Mouse (Mus musculus): ENCODE measurements at regions not wholly inside any gene's neighbourhood (a gene's known extent, or its start where the extent isn't known, plus 50 kb on each side); places are given as distances from the start of the nearest gene placed in this dataset.
"Not testable (repeated sequence)": the region's sequence is repeated elsewhere in the genome, so short reads cannot be mapped to it uniquely, and the experiment has no call there.

DNA sequence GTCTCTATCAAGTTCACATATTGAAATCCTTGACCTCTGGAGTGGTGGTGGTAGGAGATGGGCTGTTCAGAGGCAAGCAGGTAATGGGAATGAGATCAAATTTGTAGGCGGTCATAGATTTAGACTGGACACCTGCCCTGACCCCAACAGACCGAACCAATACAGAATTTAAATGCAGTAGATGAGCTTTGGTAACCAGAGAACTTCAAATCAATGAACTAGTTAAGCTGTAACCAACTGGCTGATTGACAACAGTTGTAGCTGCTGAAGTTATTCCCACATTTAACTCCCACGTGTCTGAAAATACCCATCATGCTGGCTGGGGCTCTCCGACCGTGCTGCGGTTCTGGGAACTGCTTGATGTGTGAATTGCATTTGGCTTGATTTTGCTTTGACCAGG lies 268.5 kb upstream of the Gm6793 start:
- H3K9me3 ChIP-seq = no peaks in the 10 kb centered on the region
- H3K36me3 ChIP-seq = no peaks in the 10 kb centered on the region

GRCm38 (mm10) chr8:112269598-112269997 lies 254.8 kb upstream of the Gm6793 start:
- no peak overlapping the region for H3K4me2 ChIP-seq (replicated peaks)
- H3K9me3 ChIP-seq = no peaks in the 10 kb centered on the region
- H3K4me3 ChIP-seq = no peak overlapping the region
- 67% methylated on average over 5 of the region's 5 CpGs for WGBS
- H3K27me3 ChIP-seq = no peaks in the 10 kb centered on the region
- H3K9ac ChIP-seq = no peak overlapping the region
- no peak for ATAC-seq (ENCODE audit: low FRiP score, low read depth)
- H3K36me3 ChIP-seq = no peaks in the 10 kb centered on the region
- no peak overlapping the region for H3K27ac ChIP-seq
- H3K4me1 ChIP-seq = no peaks in the 10 kb centered on the region

More for the DNA sequence above, 268.5 kb upstream of the Gm6793 start:
- Histone ChIP-seq H3K9ac (no peak overlapping the region), H3K27ac (no peak overlapping the region), H3K4me1 (no peaks in the 10 kb centered on the region), H3K27me3 (no peaks in the 10 kb centered on the region), H3K4me2 (replicated peaks) (no peak overlapping the region), H3K4me3 (no peak overlapping the region)
- no peak for ATAC-seq (ENCODE audit: low FRiP score, low read depth)
- 88% methylated on average over 6 of the region's 6 CpGs for WGBS

DNA sequence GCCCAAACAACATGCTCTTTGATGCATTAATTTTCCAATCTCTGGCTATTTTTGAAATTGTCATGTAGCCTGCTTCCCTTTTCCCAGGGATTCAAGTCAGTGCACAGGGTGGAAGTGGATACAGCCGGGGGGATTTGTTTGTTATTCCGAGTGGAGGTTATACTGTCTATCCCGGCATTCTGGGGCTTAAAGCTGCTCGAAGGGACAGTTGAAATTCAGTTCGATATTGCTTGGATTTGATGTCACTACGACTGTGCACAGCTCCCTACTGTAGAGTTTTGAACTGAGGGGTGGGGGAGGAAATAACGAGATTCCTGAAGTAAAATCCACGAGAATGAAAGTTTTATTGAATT lies 254.4 kb upstream of the Gm6793 start:
- Histone ChIP-seq H3K36me3 (no peaks in the 10 kb centered on the region), H3K27ac (no peak overlapping the region), H3K4me1 (no peaks in the 10 kb centered on the region), H3K27me3 (no peaks in the 10 kb centered on the region), H3K9ac (no peak overlapping the region), H3K9me3 (no peaks in the 10 kb centered on the region), H3K4me2 (replicated peaks) (no peak overlapping the region), H3K4me3 (no peak overlapping the region)
- 71% methylated on average over 8 of the region's 8 CpGs for WGBS
- no peak for ATAC-seq (ENCODE audit: low FRiP score, low read depth)

GRCm38 (mm10) chr8:112268544-112269213 lies 253.8 kb upstream of the Gm6793 start:
- Histone ChIP-seq H3K4me1 (no peaks in the 10 kb centered on the region), H3K27ac (no peak overlapping the region), H3K9me3 (no peaks in the 10 kb centered on the region), H3K4me2 (replicated peaks) (no peak overlapping the region), H3K27me3 (no peaks in the 10 kb centered on the region), H3K36me3 (no peaks in the 10 kb centered on the region), H3K4me3 (no peak overlapping the region), H3K9ac (no peak overlapping the region)
- ATAC-seq (ENCODE audit: low FRiP score, low read depth) = no peak
- WGBS = 72% methylated on average over 9 of the region's 9 CpGs

DNA sequence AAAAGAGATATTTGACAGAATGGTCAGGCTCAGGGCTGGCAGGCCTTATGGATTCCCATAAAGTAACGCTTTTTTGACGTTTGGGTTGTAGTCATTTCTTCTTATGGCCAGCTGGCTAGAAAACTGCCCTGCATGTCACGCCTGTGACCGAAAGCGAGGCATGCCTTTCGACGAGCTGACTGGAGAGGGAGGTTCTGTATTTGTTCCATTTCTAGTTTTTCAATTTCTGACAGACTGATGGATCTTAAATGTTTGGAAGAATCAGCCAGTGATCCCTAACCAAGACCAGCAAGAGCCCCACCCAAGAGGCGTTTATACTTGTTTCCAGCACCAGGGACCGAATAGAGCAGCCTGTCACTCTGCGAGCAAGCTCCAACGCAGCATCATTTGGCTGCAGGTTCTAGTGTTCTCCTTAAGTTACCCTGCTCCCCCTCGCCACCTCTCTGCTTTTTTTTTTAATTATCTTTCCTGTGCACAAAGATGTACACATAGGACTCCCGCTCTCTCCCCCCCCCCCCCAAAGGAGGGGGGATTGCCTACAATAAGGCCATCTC lies 243.2 kb upstream of the Gm6793 start:
- Histone ChIP-seq H3K9ac (no peak overlapping the region), H3K27me3 (no peaks in the 10 kb centered on the region), H3K9me3 (no peaks in the 10 kb centered on the region), H3K4me3 (no peak overlapping the region), H3K4me2 (replicated peaks) (peak overlapping the region; percentile 44), H3K4me1 (peaks cover 5% of the 10 kb centered on the region; the same call in 1 of the 2 replicates), H3K27ac (no peak overlapping the region), H3K36me3 (no peaks in the 10 kb centered on the region)
- no peak for ATAC-seq (ENCODE audit: low FRiP score, low read depth)
- WGBS = 62% methylated on average over 13 of the region's 13 CpGs

DNA sequence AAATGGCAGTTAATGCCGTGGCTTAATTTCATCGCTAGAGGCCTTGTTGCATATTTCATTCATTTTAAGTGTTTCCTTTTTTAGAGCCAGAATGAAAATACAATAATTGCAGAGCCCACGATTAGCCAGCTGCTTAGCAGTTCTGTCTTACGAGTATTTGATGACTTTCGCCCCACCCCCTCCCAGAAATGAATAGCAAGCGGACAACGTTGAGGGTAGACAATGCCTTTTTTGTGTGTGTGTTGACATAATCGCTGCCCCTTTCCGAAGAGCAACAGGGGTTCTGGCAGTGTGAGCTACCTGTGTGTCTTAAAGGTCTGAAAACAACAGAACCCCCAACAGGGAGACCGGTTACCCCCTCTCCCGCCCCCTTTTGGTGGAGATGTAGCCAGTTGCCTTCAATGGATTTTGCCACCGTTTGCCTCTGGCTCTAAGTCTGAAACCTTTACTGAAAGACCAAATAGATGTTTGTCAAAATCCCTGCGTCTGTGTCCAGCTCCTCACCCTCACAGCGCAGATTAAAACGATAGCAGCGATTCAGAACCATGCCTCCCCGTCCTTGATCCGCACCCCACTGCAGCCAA lies 242.6 kb upstream of the Gm6793 start:
- no peak for ATAC-seq (ENCODE audit: low FRiP score, low read depth)
- Histone ChIP-seq H3K4me1 (peaks cover 5% of the 10 kb centered on the region; the same call in 1 of the 2 replicates), H3K9me3 (no peaks in the 10 kb centered on the region), H3K36me3 (no peaks in the 10 kb centered on the region), H3K27me3 (no peaks in the 10 kb centered on the region), H3K4me2 (replicated peaks) (peak overlapping the region; percentile 44), H3K9ac (no peak overlapping the region), H3K4me3 (no peak overlapping the region; the same call in 1 of the 2 replicates), H3K27ac (no peak overlapping the region)
- 28% methylated on average over 18 of the region's 18 CpGs for WGBS

GRCm38 (mm10) chr8:112246629-112247028 lies 231.8 kb upstream of the Gm6793 start:
- H3K9ac ChIP-seq; H3K4me1 ChIP-seq; H3K4me3 ChIP-seq; ATAC-seq (ENCODE audit: low FRiP score, low read depth); H3K4me2 ChIP-seq (replicated peaks); H3K36me3 ChIP-seq; H3K27me3 ChIP-seq; H3K27ac ChIP-seq; H3K9me3 ChIP-seq: not testable (repeated sequence)
- 83% methylated on average over 2 of the region's 2 CpGs for WGBS

- 86% methylated on average over 9 of the region's 9 CpGs for WGBS
- H3K9me3 ChIP-seq = 0 out of 2 replicates have a peak, but pooled peaks cover 3% of the 10 kb centered on the region
- no peaks in the 10 kb centered on the region for H3K4me1 ChIP-seq
- H3K4me3 ChIP-seq = no peak overlapping the region
- no peak for ATAC-seq (ENCODE audit: low FRiP score, low read depth)
- no peak overlapping the region for H3K4me2 ChIP-seq (replicated peaks)
- H3K27ac ChIP-seq = no peak overlapping the region
- no peaks in the 10 kb centered on the region for H3K36me3 ChIP-seq
- no peak overlapping the region for H3K9ac ChIP-seq
- H3K27me3 ChIP-seq = no peaks in the 10 kb centered on the region
Observed at GRCm38 (mm10) chr8:112238681-112239080, 223.8 kb upstream of the Gm6793 start.

DNA sequence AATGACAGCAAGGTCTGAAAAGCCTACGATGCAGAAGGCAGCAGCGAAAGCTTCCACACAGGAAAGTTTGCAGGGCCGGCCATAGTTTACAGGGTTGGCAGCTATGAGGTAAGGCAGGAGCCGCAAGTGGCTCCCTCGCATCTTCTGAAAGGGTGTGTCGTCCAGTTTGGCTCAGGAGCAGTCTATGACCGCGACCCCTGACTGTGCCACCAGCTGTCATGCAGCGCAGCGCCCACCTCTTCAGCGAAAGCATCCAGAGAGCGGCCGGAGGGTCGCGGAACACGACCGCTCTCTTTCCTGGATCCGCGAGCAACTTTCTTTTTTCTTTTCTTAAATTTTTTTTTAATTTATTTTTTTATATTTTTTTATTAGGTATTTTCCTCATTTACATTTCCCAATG lies 221.9 kb upstream of the Gm6793 start:
- H3K9me3 ChIP-seq; H3K4me1 ChIP-seq; ATAC-seq (ENCODE audit: low FRiP score, low read depth); H3K4me3 ChIP-seq; H3K27me3 ChIP-seq; H3K36me3 ChIP-seq; H3K9ac ChIP-seq; H3K27ac ChIP-seq; H3K4me2 ChIP-seq (replicated peaks): not testable (repeated sequence)
- WGBS = 92% methylated on average over 19 of the region's 19 CpGs

DNA sequence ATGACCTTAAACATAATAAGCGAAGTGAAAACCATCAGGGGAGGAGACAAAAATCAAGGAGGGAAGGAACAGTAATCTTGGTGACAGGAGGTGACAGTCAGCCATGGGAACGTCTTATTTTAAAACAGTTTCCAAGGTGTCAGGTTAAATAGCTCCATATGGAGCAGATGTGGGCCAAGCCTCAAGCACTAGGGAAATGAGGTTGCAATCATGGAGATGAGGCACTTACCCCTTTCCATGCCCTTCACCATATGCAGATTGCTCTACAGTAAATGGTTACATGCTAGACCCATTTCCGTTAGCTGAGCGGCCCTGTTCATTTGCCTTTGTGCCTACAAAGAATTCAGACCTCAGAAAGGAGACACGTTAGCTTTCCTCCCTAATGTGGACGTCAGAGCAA lies 204.8 kb upstream of the Gm6793 start:
- ATAC-seq (ENCODE audit: low FRiP score, low read depth) = no peak
- WGBS = 48% methylated on average over 6 of the region's 6 CpGs
- H3K9ac ChIP-seq = no peak overlapping the region
- H3K4me3 ChIP-seq = no peak overlapping the region
- no peak overlapping the region for H3K4me2 ChIP-seq (replicated peaks)
- H3K27me3 ChIP-seq = no peaks in the 10 kb centered on the region
- H3K9me3 ChIP-seq = no peaks in the 10 kb centered on the region
- H3K27ac ChIP-seq = no peak overlapping the region
- H3K36me3 ChIP-seq = no peaks in the 10 kb centered on the region
- H3K4me1 ChIP-seq = no peaks in the 10 kb centered on the region

- WGBS = 86% methylated on average over 5 of the region's 5 CpGs
- Histone ChIP-seq H3K9me3 (no peaks in the 10 kb centered on the region), H3K36me3 (no peaks in the 10 kb centered on the region), H3K4me3 (no peak overlapping the region), H3K27me3 (no peaks in the 10 kb centered on the region), H3K4me1 (no peaks in the 10 kb centered on the region), H3K9ac (no peak overlapping the region), H3K27ac (no peak overlapping the region), H3K4me2 (replicated peaks) (no peak overlapping the region)
- ATAC-seq (ENCODE audit: low FRiP score, low read depth) = no peak
Observed at GRCm38 (mm10) chr8:112212170-112212569, 197.3 kb upstream of the Gm6793 start.

- Histone ChIP-seq H3K27ac (no peak overlapping the region), H3K9me3 (no peaks in the 10 kb centered on the region), H3K9ac (no peak overlapping the region), H3K4me1 (no peaks in the 10 kb centered on the region), H3K4me3 (no peak overlapping the region), H3K4me2 (replicated peaks) (no peak overlapping the region), H3K36me3 (no peaks in the 10 kb centered on the region), H3K27me3 (no peaks in the 10 kb centered on the region)
- 71% methylated on average over 1 of the region's 1 CpGs for WGBS
- no peak for ATAC-seq (ENCODE audit: low FRiP score, low read depth)
Observed at GRCm38 (mm10) chr8:112196423-112196822, 181.6 kb upstream of the Gm6793 start.

GRCm38 (mm10) chr8:112195880-112196279 lies 181.0 kb upstream of the Gm6793 start:
- Histone ChIP-seq H3K4me1 (no peaks in the 10 kb centered on the region), H3K9ac (no peak overlapping the region), H3K4me2 (replicated peaks) (no peak overlapping the region), H3K4me3 (no peak overlapping the region), H3K36me3 (no peaks in the 10 kb centered on the region), H3K9me3 (no peaks in the 10 kb centered on the region), H3K27me3 (no peaks in the 10 kb centered on the region), H3K27ac (no peak overlapping the region)
- 75% methylated on average over 2 of the region's 2 CpGs for WGBS
- ATAC-seq (ENCODE audit: low FRiP score, low read depth) = no peak

All from limb, embryonic 13.5 days (tissue).